Mouse (Mus musculus): ENCODE results near the gene A4galt. TPM values are rescaled to one million over a fixed set of nuclear protein-coding genes. Genes with fewer than 3 reads are reported as not detected.

A4galt gene
- total and polyA plus RNA-seq, 3 experiments: not detected

DNA sequence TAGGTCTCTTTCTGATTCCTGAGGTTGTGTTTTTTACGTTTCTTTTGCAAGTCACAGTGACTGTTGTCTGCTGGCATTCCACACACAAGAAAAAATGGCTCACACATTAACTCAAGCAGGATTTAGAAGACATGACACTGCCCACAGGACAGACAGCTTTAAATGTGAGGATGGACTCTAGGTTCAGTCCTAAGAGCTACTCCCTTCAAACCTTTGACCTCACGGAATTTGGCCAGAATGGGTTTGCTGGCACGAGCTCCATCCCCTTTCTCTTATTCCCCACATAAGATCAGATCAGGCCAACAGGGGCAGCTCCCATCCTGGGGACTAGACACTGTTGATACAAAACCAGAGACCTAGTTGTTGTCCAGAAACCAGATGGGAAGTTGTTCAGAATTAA, 10.1 kb downstream of the A4galt start (continued):
- TF ChIP-seq MYB (IDR thresholded peaks at IDR 0.05; ENCODE audit: low read depth, low read length): no peak

DNA sequence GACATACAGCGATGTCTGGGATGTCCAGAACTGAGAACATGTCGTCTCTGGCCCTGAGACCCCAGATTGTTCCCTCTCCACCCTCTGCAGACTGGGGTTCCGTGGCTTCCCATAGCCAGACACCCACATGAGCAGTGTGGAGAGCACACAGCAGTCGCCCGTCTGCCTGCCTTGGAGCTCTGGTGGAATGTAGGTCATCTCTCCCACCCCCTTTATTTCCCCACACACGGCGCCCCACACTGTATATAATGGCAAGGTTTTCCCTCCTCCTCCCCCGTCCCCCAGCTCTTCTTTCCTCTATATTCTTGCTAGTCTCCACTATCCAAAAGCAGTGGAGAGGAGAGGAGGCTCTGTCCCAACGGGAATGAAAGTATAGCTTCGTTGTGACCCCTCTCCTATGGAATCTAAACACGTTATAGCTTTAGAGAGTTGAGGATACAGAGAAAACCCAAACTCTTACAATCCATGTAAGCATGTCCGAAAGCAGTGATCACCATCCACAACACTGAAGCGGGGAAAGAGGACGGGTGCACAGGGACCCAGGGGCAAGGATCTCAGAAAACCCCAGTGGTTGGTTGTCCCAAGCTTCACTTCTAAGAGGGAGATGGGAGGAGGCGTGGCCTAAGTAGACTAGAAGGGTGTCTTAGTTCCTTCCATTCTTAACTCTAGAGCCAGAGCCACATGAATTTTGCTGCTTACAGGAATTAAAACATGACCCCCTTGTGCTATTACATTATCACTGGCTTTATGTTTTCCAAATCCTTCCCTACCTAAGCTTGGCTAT, 13.9 kb downstream of the A4galt start:
- H3K9me3 ChIP-seq (replicated peaks; ENCODE audit: insufficient read depth, low read length): no peaks in the 10 kb centered on the region
- TF ChIP-seq JUND (IDR thresholded peaks at IDR 0.05; ENCODE audit: low read depth, low read length) (no peak), TCF12 (IDR thresholded peaks at IDR 0.05; ENCODE audit: low read depth, low read length) (no peak), MAZ (IDR thresholded peaks at IDR 0.05; ENCODE audit: low read depth, low read length) (no peak), ELF1 (IDR thresholded peaks at IDR 0.05; ENCODE audit: low read depth, low read length) (no peak), CHD1 (IDR thresholded peaks at IDR 0.05; ENCODE audit: low read depth, low read length) (no peak), NRF1 (IDR thresholded peaks at IDR 0.05; ENCODE audit: insufficient read depth, low read depth, low read length, poor library complexity, severe bottlenecking) (no peak), MAFK (IDR thresholded peaks at IDR 0.05; ENCODE audit: borderline replicate concordance, low read depth, low read length) (no peak), MEF2A (IDR thresholded peaks at IDR 0.05; ENCODE audit: extremely low read depth, insufficient replicate concordance, low read depth, low read length, poor library complexity, severe bottlenecking) (no peak), UBTF (IDR thresholded peaks at IDR 0.05; ENCODE audit: borderline replicate concordance, insufficient read depth, low read depth, low read length) (no peak), ETS1 (IDR thresholded peaks at IDR 0.05; ENCODE audit: low read depth, low read length) (no peak), TAL1 (IDR thresholded peaks at IDR 0.05; ENCODE audit: low read length) (no peak), POLR2A (IDR thresholded peaks at IDR 0.05; ENCODE audit: control insufficient read depth in 1 of 2, insufficient read depth in 1 of 2, low read depth in 1 of 2, low read length in 2 of 2, poor library complexity in 1 of 2) (no peak), BHLHE40 (IDR thresholded peaks at IDR 0.05; ENCODE audit: borderline replicate concordance, low read depth, low read length) (no peak), SIN3A (IDR thresholded peaks at IDR 0.05; ENCODE audit: low read length) (no peak), TBP (IDR thresholded peaks at IDR 0.05; ENCODE audit: low read depth, low read length) (no peak), USF1 (IDR thresholded peaks at IDR 0.05; ENCODE audit: low read depth, low read length) (no peak), MYB (IDR thresholded peaks at IDR 0.05; ENCODE audit: low read depth, low read length) (no peak), KAT2A (conservative IDR thresholded peaks at IDR 0.05; ENCODE audit: low read depth, low read length) (no peak)
- no peaks in the 10 kb centered on the region; a peak in 2 of 4 replicates for H3K27me3 ChIP-seq (ENCODE audit: control insufficient read depth in 1 of 2, insufficient read depth in 2 of 2, low read length in 2 of 2)
- no peak for DNase-seq (ENCODE audit: low read depth, low spot score)
- H3K4me1 ChIP-seq (ENCODE audit: control insufficient read depth in 1 of 2, insufficient read depth in 2 of 2, low read length in 2 of 2): no peaks in the 10 kb centered on the region
- no peaks in the 10 kb centered on the region for H3K36me3 ChIP-seq (ENCODE audit: control insufficient read depth in 1 of 2, insufficient read depth in 2 of 2, low read length in 2 of 2)
- H3K27ac ChIP-seq (ENCODE audit: control insufficient read depth, low read depth, low read length): no peak overlapping the region
- no peak overlapping the region for H3K9ac ChIP-seq (ENCODE audit: control insufficient read depth, low read depth, low read length, poor library complexity, severe bottlenecking)
- no peak overlapping the region for H3K4me3 ChIP-seq (ENCODE audit: control insufficient read depth in 1 of 2, insufficient read depth in 1 of 2, low read depth in 2 of 2, low read length in 2 of 2)
- H3K79me2 ChIP-seq (ENCODE audit: control insufficient read depth, insufficient read depth, low read length, poor library complexity): no peaks in the 10 kb centered on the region

Measured in MEL (cell line).